Mouse (Mus musculus): ENCODE results near the gene Gabrg3. TPM values are rescaled to one million over a fixed set of nuclear protein-coding genes. Genes with fewer than 3 reads are reported as not detected.

Gabrg3 gene
- polyA plus RNA-seq, 1 experiment from 2014 or later, result 0.78 TPM

DNA sequence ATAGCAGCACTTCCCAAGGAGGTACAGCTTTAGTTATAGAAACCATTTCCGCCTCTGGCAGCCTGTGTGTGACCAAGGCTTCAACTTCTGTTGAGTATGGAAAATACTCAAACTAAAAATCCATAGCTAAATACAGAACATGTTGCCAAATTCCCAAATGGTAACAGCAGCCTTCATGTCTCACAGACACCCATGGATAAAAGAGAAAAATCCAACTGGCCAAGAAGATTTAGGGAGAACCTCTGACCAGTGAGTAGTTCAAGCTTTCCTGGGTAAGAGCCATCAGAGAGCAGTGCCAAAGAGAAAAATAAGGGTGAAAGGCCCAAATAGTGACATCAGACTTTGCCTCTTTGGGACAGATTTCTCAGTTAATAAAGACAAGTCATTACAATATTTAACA lies 38.2 kb downstream of the Gabrg3 start:
- Histone ChIP-seq H3K9ac (ENCODE audit: low read length) (no peak overlapping the region), H3K27ac (replicated peaks in 1 of 2; ENCODE audit: control insufficient read depth in 1 of 2, insufficient read depth in 1 of 2, low read depth in 2 of 2, low read length in 2 of 2) (no peak overlapping the region), H3K9me3 (ENCODE audit: control insufficient read depth, low read length) (no peaks in the 10 kb centered on the region), H3K4me3 (ENCODE audit: control insufficient read depth in 1 of 2, insufficient read depth in 1 of 2, low read depth in 1 of 2, low read length in 2 of 2) (no peak overlapping the region), H3K4me1 (ENCODE audit: control insufficient read depth in 2 of 2, insufficient read depth in 2 of 2, low read length in 2 of 2) (no peaks in the 10 kb centered on the region), H3K4me2 (ENCODE audit: low read length) (no peak overlapping the region), H3K27me3 (ENCODE audit: control insufficient read depth, insufficient read depth, low read length) (no peaks in the 10 kb centered on the region), H3K36me3 (ENCODE audit: control insufficient read depth, insufficient read depth, low read length) (no peaks in the 10 kb centered on the region)
- WGBS, result 60% methylated on average over 1 of the region's 1 CpGs
- no peak for ATAC-seq (ENCODE audit: insufficient number of reproducible peaks, insufficient read depth, low FRiP score, low read depth)

DNA sequence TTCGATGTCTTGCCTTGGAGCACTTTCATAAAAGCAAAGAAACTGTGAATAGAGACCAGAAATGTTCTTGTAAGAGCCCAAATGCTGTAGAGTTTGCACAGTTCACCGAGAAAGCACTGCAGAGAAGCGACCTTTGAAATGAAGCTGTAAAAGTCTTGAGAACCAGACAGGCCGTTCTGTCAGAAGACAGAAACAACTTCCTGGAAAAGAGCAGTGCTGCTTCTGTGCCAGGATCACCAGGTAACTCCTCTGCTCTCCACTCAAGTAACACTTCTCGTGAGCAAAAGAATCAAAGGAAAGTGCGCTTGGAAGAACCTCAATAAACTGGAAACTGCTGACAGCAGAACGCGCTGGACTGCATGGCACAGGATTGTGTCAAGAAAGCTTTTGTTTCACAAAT lies 45.1 kb downstream of the Gabrg3 start:
- Histone ChIP-seq H3K4me3 (ENCODE audit: control insufficient read depth in 1 of 2, insufficient read depth in 1 of 2, low read depth in 1 of 2, low read length in 2 of 2) (no peak overlapping the region), H3K36me3 (ENCODE audit: control insufficient read depth, insufficient read depth, low read length) (no peaks in the 10 kb centered on the region), H3K4me1 (ENCODE audit: control insufficient read depth in 2 of 2, insufficient read depth in 2 of 2, low read length in 2 of 2) (no peaks in the 10 kb centered on the region), H3K27me3 (ENCODE audit: control insufficient read depth, insufficient read depth, low read length) (no peaks in the 10 kb centered on the region), H3K4me2 (ENCODE audit: low read length) (no peak overlapping the region), H3K27ac (replicated peaks in 1 of 2; ENCODE audit: control insufficient read depth in 1 of 2, insufficient read depth in 1 of 2, low read depth in 2 of 2, low read length in 2 of 2) (no peak overlapping the region), H3K9me3 (ENCODE audit: control insufficient read depth, low read length) (no peaks in the 10 kb centered on the region), H3K9ac (ENCODE audit: low read length) (no peak overlapping the region)
- WGBS, result 73% methylated on average over 8 of the region's 8 CpGs
- no peak for ATAC-seq (ENCODE audit: insufficient number of reproducible peaks, insufficient read depth, low FRiP score, low read depth)

DNA sequence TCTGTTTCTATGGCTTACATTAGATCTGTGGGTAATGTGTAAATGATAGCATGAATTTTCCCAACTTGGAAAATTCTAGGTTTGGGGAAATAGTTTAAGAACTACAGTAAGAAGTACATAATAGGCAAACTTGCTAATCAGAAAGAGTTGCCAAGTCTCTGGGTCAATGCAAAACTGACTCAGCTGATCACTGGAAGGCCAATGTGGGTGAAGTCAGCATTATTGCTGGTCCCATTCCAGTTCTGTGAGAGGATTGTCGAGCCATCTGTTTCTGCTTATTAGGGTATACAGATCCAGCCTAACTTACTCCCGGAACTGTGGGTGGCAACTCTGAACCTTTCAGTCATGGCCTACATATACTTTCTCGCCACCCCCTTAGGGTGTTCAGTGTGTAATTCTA lies 55.8 kb downstream of the Gabrg3 start:
- no peak overlapping the region for H3K4me2 ChIP-seq (ENCODE audit: low read length)
- no peak overlapping the region for H3K27ac ChIP-seq (replicated peaks in 1 of 2; ENCODE audit: control insufficient read depth in 1 of 2, insufficient read depth in 1 of 2, low read depth in 2 of 2, low read length in 2 of 2)
- H3K9me3 ChIP-seq (ENCODE audit: control insufficient read depth, low read length), result no peaks in the 10 kb centered on the region
- ATAC-seq (ENCODE audit: insufficient number of reproducible peaks, insufficient read depth, low FRiP score, low read depth), result no peak
- no peak overlapping the region for H3K9ac ChIP-seq (ENCODE audit: low read length)
- no peaks in the 10 kb centered on the region for H3K4me1 ChIP-seq (ENCODE audit: control insufficient read depth in 2 of 2, insufficient read depth in 2 of 2, low read length in 2 of 2)
- H3K27me3 ChIP-seq (ENCODE audit: control insufficient read depth, insufficient read depth, low read length), result no peaks in the 10 kb centered on the region
- H3K36me3 ChIP-seq (ENCODE audit: control insufficient read depth, insufficient read depth, low read length), result no peaks in the 10 kb centered on the region
- H3K4me3 ChIP-seq (ENCODE audit: control insufficient read depth in 1 of 2, insufficient read depth in 1 of 2, low read depth in 1 of 2, low read length in 2 of 2), result no peak overlapping the region
- WGBS, result 78% methylated on average over 3 of the region's 3 CpGs

DNA sequence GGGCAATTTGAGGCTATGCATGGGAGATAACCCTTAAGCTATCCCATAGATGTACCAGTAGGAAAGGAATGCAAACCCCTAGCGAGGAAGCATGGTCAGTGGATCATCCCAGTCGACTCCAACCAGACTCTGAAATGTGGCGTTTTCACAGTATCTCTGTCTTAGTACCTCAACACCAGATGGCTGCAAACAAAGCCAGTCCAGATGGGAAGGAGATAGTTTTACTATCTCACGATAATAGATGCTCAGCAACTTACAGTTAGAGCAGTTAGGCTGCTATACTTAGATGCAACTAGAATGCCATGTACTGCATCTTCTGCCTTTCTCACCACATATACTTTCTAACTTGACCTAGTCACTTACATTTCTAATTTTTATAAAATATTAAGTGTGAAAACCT lies 56.7 kb downstream of the Gabrg3 start:
- H3K9me3 ChIP-seq (ENCODE audit: control insufficient read depth, low read length), result no peaks in the 10 kb centered on the region
- H3K4me2 ChIP-seq (ENCODE audit: low read length), result no peak overlapping the region
- H3K9ac ChIP-seq (ENCODE audit: low read length), result no peak overlapping the region
- no peaks in the 10 kb centered on the region for H3K4me1 ChIP-seq (ENCODE audit: control insufficient read depth in 2 of 2, insufficient read depth in 2 of 2, low read length in 2 of 2)
- no peak for ATAC-seq (ENCODE audit: insufficient number of reproducible peaks, insufficient read depth, low FRiP score, low read depth)
- H3K36me3 ChIP-seq (ENCODE audit: control insufficient read depth, insufficient read depth, low read length), result no peaks in the 10 kb centered on the region
- WGBS, result 70% methylated on average over 4 of the region's 4 CpGs
- H3K27me3 ChIP-seq (ENCODE audit: control insufficient read depth, insufficient read depth, low read length), result no peaks in the 10 kb centered on the region
- H3K27ac ChIP-seq (replicated peaks in 1 of 2; ENCODE audit: control insufficient read depth in 1 of 2, insufficient read depth in 1 of 2, low read depth in 2 of 2, low read length in 2 of 2), result no peak overlapping the region
- no peak overlapping the region for H3K4me3 ChIP-seq (ENCODE audit: control insufficient read depth in 1 of 2, insufficient read depth in 1 of 2, low read depth in 1 of 2, low read length in 2 of 2)

DNA sequence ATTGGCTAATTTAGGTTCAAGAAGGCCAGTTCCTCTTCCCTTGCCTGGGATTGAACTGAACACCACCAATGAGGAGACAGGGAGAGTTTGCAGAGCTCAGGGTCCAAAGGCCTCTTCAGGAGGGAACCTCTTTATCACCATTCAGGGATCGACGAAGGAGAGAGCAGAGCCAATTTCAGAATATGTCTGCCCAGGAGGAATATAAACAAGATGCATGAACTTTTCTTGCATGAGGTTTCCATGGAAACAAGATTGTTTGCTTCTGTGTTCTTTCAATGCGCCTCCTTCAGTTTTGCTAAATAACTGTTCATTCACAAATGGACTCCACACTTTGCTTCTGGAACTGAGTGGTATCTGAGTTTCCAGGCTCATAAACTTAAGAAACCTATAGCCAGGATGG lies 62.5 kb downstream of the Gabrg3 start:
- H3K9ac ChIP-seq (ENCODE audit: low read length), result no peak overlapping the region
- WGBS, result 84% methylated on average over 3 of the region's 3 CpGs
- no peak overlapping the region for H3K4me3 ChIP-seq (ENCODE audit: control insufficient read depth in 1 of 2, insufficient read depth in 1 of 2, low read depth in 1 of 2, low read length in 2 of 2)
- no peak overlapping the region for H3K27ac ChIP-seq (replicated peaks in 1 of 2; ENCODE audit: control insufficient read depth in 1 of 2, insufficient read depth in 1 of 2, low read depth in 2 of 2, low read length in 2 of 2)
- H3K36me3 ChIP-seq (ENCODE audit: control insufficient read depth, insufficient read depth, low read length), result no peaks in the 10 kb centered on the region
- H3K9me3 ChIP-seq (ENCODE audit: control insufficient read depth, low read length), result no peaks in the 10 kb centered on the region
- ATAC-seq (ENCODE audit: insufficient number of reproducible peaks, insufficient read depth, low FRiP score, low read depth), result no peak
- no peaks in the 10 kb centered on the region for H3K27me3 ChIP-seq (ENCODE audit: control insufficient read depth, insufficient read depth, low read length)
- H3K4me1 ChIP-seq (ENCODE audit: control insufficient read depth in 2 of 2, insufficient read depth in 2 of 2, low read length in 2 of 2), result no peaks in the 10 kb centered on the region
- H3K4me2 ChIP-seq (ENCODE audit: low read length), result no peak overlapping the region

DNA sequence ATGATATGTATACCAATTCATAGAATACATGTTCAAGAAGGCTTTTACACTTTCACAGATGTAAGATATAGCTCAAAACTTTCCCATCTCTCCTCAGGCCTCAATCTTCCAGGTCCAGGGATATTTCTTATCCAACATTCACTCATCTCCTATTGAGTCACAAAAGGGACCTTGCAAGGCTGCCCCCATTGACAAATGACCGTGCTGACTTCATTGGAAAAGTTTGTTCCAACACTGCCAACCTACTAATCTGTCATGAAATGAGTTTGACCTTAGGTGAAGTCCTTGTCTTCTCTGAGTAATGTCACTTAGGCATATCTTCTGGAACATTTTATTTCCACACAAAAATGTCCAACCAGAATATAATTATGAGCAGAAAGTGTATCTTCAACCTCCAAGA lies 64.9 kb downstream of the Gabrg3 start:
- Histone ChIP-seq H3K4me3 (ENCODE audit: control insufficient read depth in 1 of 2, insufficient read depth in 1 of 2, low read depth in 1 of 2, low read length in 2 of 2) (no peak overlapping the region), H3K27me3 (ENCODE audit: control insufficient read depth, insufficient read depth, low read length) (no peaks in the 10 kb centered on the region), H3K4me1 (ENCODE audit: control insufficient read depth in 2 of 2, insufficient read depth in 2 of 2, low read length in 2 of 2) (no peaks in the 10 kb centered on the region), H3K9me3 (ENCODE audit: control insufficient read depth, low read length) (no peaks in the 10 kb centered on the region), H3K27ac (replicated peaks in 1 of 2; ENCODE audit: control insufficient read depth in 1 of 2, insufficient read depth in 1 of 2, low read depth in 2 of 2, low read length in 2 of 2) (no peak overlapping the region), H3K4me2 (ENCODE audit: low read length) (no peak overlapping the region), H3K36me3 (ENCODE audit: control insufficient read depth, insufficient read depth, low read length) (no peaks in the 10 kb centered on the region), H3K9ac (ENCODE audit: low read length) (no peak overlapping the region)
- WGBS, result 58% methylated on average over 1 of the region's 1 CpGs
- ATAC-seq (ENCODE audit: insufficient number of reproducible peaks, insufficient read depth, low FRiP score, low read depth), result no peak

DNA sequence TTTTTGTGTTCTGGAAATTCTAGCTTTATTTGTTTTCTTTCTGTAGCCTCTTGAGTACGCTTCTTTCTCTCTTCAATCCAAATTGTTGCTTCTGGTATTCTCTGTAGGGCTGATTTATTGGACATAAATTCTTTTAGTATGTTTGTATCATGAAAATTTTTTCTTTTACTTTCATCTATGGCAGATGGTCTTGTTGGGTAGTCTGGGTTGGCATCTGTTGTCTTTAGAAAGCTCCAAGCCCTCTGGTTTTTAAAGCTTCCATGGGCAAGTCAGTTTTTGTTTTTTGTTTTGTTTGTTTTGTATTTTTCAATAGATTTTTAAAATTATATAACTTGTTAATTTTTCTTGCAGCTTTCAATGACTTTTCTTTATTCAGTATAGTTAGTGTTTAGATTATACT lies 72.0 kb downstream of the Gabrg3 start:
- no peak overlapping the region for H3K4me2 ChIP-seq (ENCODE audit: low read length)
- WGBS, result 59% methylated on average over 1 of the region's 1 CpGs
- H3K36me3 ChIP-seq (ENCODE audit: control insufficient read depth, insufficient read depth, low read length), result no peaks in the 10 kb centered on the region
- H3K27me3 ChIP-seq (ENCODE audit: control insufficient read depth, insufficient read depth, low read length), result no peaks in the 10 kb centered on the region
- no peak for ATAC-seq (ENCODE audit: insufficient number of reproducible peaks, insufficient read depth, low FRiP score, low read depth)
- no peak overlapping the region for H3K27ac ChIP-seq (replicated peaks in 1 of 2; ENCODE audit: control insufficient read depth in 1 of 2, insufficient read depth in 1 of 2, low read depth in 2 of 2, low read length in 2 of 2)
- H3K4me1 ChIP-seq (ENCODE audit: control insufficient read depth in 2 of 2, insufficient read depth in 2 of 2, low read length in 2 of 2), result no peaks in the 10 kb centered on the region
- H3K9ac ChIP-seq (ENCODE audit: low read length), result no peak overlapping the region
- H3K4me3 ChIP-seq (ENCODE audit: control insufficient read depth in 1 of 2, insufficient read depth in 1 of 2, low read depth in 1 of 2, low read length in 2 of 2), result no peak overlapping the region
- no peaks in the 10 kb centered on the region for H3K9me3 ChIP-seq (ENCODE audit: control insufficient read depth, low read length)

DNA sequence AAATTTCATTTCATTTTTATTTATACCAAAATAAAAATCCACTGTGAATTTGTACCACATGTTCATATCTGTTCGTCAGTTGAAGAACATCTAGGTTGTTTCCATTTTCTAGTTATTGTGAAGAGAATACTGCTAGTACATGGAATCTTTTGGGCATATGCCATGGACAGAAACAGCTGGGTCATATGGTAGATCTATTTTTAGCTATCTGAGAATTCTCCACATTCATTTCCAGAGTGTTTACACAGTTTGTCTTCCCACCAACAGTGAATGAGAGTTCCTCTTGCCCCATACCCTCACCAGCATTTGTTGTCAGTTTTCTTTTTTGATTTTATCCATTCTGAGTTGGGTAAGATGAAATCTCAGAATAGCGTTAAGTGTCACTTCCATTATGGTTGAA lies 75.0 kb downstream of the Gabrg3 start:
- H3K36me3 ChIP-seq (ENCODE audit: control insufficient read depth, insufficient read depth, low read length), result no peaks in the 10 kb centered on the region
- H3K27me3 ChIP-seq (ENCODE audit: control insufficient read depth, insufficient read depth, low read length), result no peaks in the 10 kb centered on the region
- 72% methylated on average over 2 of the region's 2 CpGs for WGBS
- H3K9me3 ChIP-seq (ENCODE audit: control insufficient read depth, low read length), result no peaks in the 10 kb centered on the region
- H3K9ac ChIP-seq (ENCODE audit: low read length), result no peak overlapping the region
- H3K4me2 ChIP-seq (ENCODE audit: low read length), result no peak overlapping the region
- 0 out of 2 replicates have a peak, but pooled peaks have one; percentile 59 for ATAC-seq (ENCODE audit: insufficient number of reproducible peaks, insufficient read depth, low FRiP score, low read depth)
- H3K4me1 ChIP-seq (ENCODE audit: control insufficient read depth in 2 of 2, insufficient read depth in 2 of 2, low read length in 2 of 2), result no peaks in the 10 kb centered on the region
- peak overlapping the region in 1 of 2 experiments; percentile 66; a peak in 1 of 4 replicates for H3K27ac ChIP-seq (replicated peaks in 1 of 2; ENCODE audit: control insufficient read depth in 1 of 2, insufficient read depth in 1 of 2, low read depth in 2 of 2, low read length in 2 of 2)
- no peak overlapping the region for H3K4me3 ChIP-seq (ENCODE audit: control insufficient read depth in 1 of 2, insufficient read depth in 1 of 2, low read depth in 1 of 2, low read length in 2 of 2)

Measured in heart, embryonic 14.5 days (tissue).